Mouse (Mus musculus) forebrain, embryonic 14.5 days (tissue): Measurements from ENCODE around the gene Cga. TPM values are rescaled to one million over a fixed set of nuclear protein-coding genes. Genes with fewer than 3 reads are reported as not detected.
A peak's percentile ranks its signal among the peaks of the same experiment; 100 is the strongest.

Experiments used
- ATAC-seq: fragments of 200-750 bp; cut with Nextera tagmentation; 2 replicates; pipeline ENCODE4 v1.8.0; 2017; ENCODE audit warnings: mild to moderate bottlenecking, moderate library complexity
- DNase-seq: peaks from one replicate; pipeline ENCODE4 v3.0.0-alpha.2; 2015; ENCODE audit warnings: low spot score
- H3K27ac ChIP-seq: fragments of 300-500 bp; sonication (generic); 2 replicates; pipeline ENCODE4 v1.5.1; 2014; ENCODE audit warnings: low read depth, mild to moderate bottlenecking, control low read depth, low read length, moderate library complexity
- H3K27me3 ChIP-seq: fragments of 300-500 bp; sonication (generic); replicated peaks from 2 replicates; pipeline ENCODE4 v1.6.1; 2014; ENCODE audit warnings: low read length, control low read depth, mixed read lengths; ENCODE audit not compliant: control insufficient read depth, insufficient read depth
- H3K36me3 ChIP-seq: fragments of 300-500 bp; sonication (generic); 2 replicates; pipeline ENCODE4 v1.6.1; 2014; ENCODE audit warnings: low read length, control low read depth; ENCODE audit not compliant: control insufficient read depth, insufficient read depth
- H3K4me1 ChIP-seq: fragments of 300-500 bp; sonication (generic); 2 replicates; pipeline ENCODE4 v1.6.1; 2014; ENCODE audit warnings: antibody characterized with exemption, low read length, control low read depth; ENCODE audit not compliant: control insufficient read depth, insufficient read depth
- H3K4me2 ChIP-seq: fragments of 300-500 bp; sonication (generic); 2 replicates; pipeline ENCODE4 v1.6.1; 2014; ENCODE audit warnings: mild to moderate bottlenecking, control low read depth, low read length
- H3K4me3 ChIP-seq: fragments of 300-500 bp; sonication (generic); 2 replicates; pipeline ENCODE4 v1.5.1; 2014; ENCODE audit warnings: low read depth, low read length, control low read depth
- H3K9ac ChIP-seq: fragments of 300-500 bp; sonication (generic); 2 replicates; pipeline ENCODE4 v1.6.1; 2014; ENCODE audit warnings: mild to moderate bottlenecking, low read length, control low read depth, moderate library complexity
- H3K9me3 ChIP-seq: fragments of 300-500 bp; sonication (generic); replicated peaks from 2 replicates; pipeline ENCODE4 v1.6.1; 2016; ENCODE audit warnings: low read length, control low read depth, mixed read lengths; ENCODE audit not compliant: control insufficient read depth
- WGBS: fragments of 180-500 bp; shearing (Covaris S2); extraction: QIAGEN DNeasy Blood & Tissue Kit; methylation state at CpG from one replicate; pipeline ENCODE4 v1.1.7; 2014; 5-methylcytosine and 5-hydroxymethylcytosine counted together
- polyA plus RNA-seq: library from polyadenylated mRNA; unstranded; fragments of >200 nt; fragmentation: Nextera tagmentation; extraction: Ambion mirVana; gene quantifications from 2 replicates; pipeline ENCODE4 v1.2.1, GENCODE M21; 2014

Cga gene
- polyA plus RNA-seq, 1 experiment from 2014 or later = 0.36 TPM

- no peak overlapping the region for H3K4me2 ChIP-seq
- no peaks in the 10 kb centered on the region for H3K9me3 ChIP-seq
- 77% methylated on average over 3 of the region's 3 CpGs for WGBS
- no peaks in the 10 kb centered on the region for H3K27me3 ChIP-seq
- H3K9ac ChIP-seq = no peak overlapping the region
- ATAC-seq = no peak
- H3K36me3 ChIP-seq = no peaks in the 10 kb centered on the region
- no peak for DNase-seq
- no peak overlapping the region for H3K4me3 ChIP-seq
- no peaks in the 10 kb centered on the region for H3K4me1 ChIP-seq
- no peak overlapping the region for H3K27ac ChIP-seq
Measured at GRCm38 (mm10) chr4:34869813-34870212, 23.8 kb upstream of the Cga start.

- 90% methylated on average over 4 of the region's 4 CpGs for WGBS
- no peak overlapping the region for H3K9ac ChIP-seq
- no peak overlapping the region for H3K4me2 ChIP-seq
Measured at GRCm38 (mm10) chr4:34872896-34873495, 20.6 kb upstream of the Cga start.

GRCm38 (mm10) chr4:34874234-34874633 is 19.3 kb upstream of the Cga start:
- 0 out of 2 replicates have a peak, but pooled peaks cover 8% of the 10 kb centered on the region for H3K36me3 ChIP-seq
- ATAC-seq (no peak), DNase-seq (no peak)
- no peaks in the 10 kb centered on the region for H3K9me3 ChIP-seq
- H3K9ac ChIP-seq = no peak overlapping the region
- no peak overlapping the region for H3K4me2 ChIP-seq
- 83% methylated on average over 1 of the region's 1 CpGs for WGBS
- no peaks in the 10 kb centered on the region for H3K27me3 ChIP-seq
- H3K4me1 ChIP-seq = no peaks in the 10 kb centered on the region
- no peak overlapping the region for H3K4me3 ChIP-seq
- no peak overlapping the region for H3K27ac ChIP-seq

More at GRCm38 (mm10) chr4:34872896-34873495, 20.6 kb upstream of the Cga start:
- H3K36me3 ChIP-seq = 0 out of 2 replicates have a peak, but pooled peaks cover 8% of the 10 kb centered on the region
- H3K4me1 ChIP-seq = no peaks in the 10 kb centered on the region
- ATAC-seq (no peak; the same call in 1 of the 2 replicates), DNase-seq (no peak)
- H3K9me3 ChIP-seq = no peaks in the 10 kb centered on the region
- H3K4me3 ChIP-seq = no peak overlapping the region
- no peak overlapping the region for H3K27ac ChIP-seq
- H3K27me3 ChIP-seq = no peaks in the 10 kb centered on the region

GRCm38 (mm10) chr4:34880921-34881650 is 12.5 kb upstream of the Cga start:
- peak overlapping the region; percentile 96 for H3K4me3 ChIP-seq
- DNase-seq (no peak), ATAC-seq (no peak)
- no peaks in the 10 kb centered on the region for H3K9me3 ChIP-seq
- H3K27ac ChIP-seq = no peak overlapping the region
- H3K9ac ChIP-seq = peak overlapping the region; percentile 100
- peaks cover 14% of the 10 kb centered on the region for H3K4me1 ChIP-seq
- peak overlapping the region; percentile 54 for H3K4me2 ChIP-seq
- H3K27me3 ChIP-seq = no peaks in the 10 kb centered on the region
- WGBS = 85% methylated on average over 10 of the region's 10 CpGs
- H3K36me3 ChIP-seq = 0 out of 2 replicates have a peak, but pooled peaks cover 8% of the 10 kb centered on the region

GRCm38 (mm10) chr4:34881851-34882250 is 11.7 kb upstream of the Cga start:
- Histone ChIP-seq H3K4me2 (peak overlapping the region; percentile 54), H3K36me3 (0 out of 2 replicates have a peak, but pooled peaks cover 6% of the 10 kb centered on the region), H3K27me3 (no peaks in the 10 kb centered on the region), H3K4me1 (peaks cover 14% of the 10 kb centered on the region), H3K9me3 (no peaks in the 10 kb centered on the region), H3K27ac (peak overlapping the region; percentile 99), H3K9ac (peak overlapping the region; percentile 100), H3K4me3 (peak overlapping the region; percentile 96)
- ATAC-seq (no peak), DNase-seq (no peak)
- WGBS = 16% methylated on average over 4 of the region's 4 CpGs

- H3K4me1 ChIP-seq = peaks cover 15% of the 10 kb centered on the region
- peak overlapping the region; percentile 99 for H3K27ac ChIP-seq
- ATAC-seq (peak; percentile 69), DNase-seq (peak; percentile 69)
- H3K4me2 ChIP-seq = peak overlapping the region; percentile 54
- peak overlapping the region; percentile 96 for H3K4me3 ChIP-seq
- H3K27me3 ChIP-seq = no peaks in the 10 kb centered on the region
- H3K36me3 ChIP-seq = 0 out of 2 replicates have a peak, but pooled peaks cover 2% of the 10 kb centered on the region
- no peaks in the 10 kb centered on the region for H3K9me3 ChIP-seq
- peak overlapping the region; percentile 100 for H3K9ac ChIP-seq
- WGBS = 0% methylated on average over 38 of the region's 58 CpGs
Measured at GRCm38 (mm10) chr4:34882291-34882769, 11.2 kb upstream of the Cga start.

- no peaks in the 10 kb centered on the region for H3K36me3 ChIP-seq
- peak within 1 kb of the TSS; percentile 100 for H3K9ac ChIP-seq
- peak within 1 kb of the TSS; percentile 54 for H3K4me2 ChIP-seq
- ATAC-seq = peak; percentile 94
- DNase-seq = peak; percentile 97
- H3K4me1 ChIP-seq = peaks cover 18% of the 10 kb centered on the region
- no peaks in the 10 kb centered on the region for H3K27me3 ChIP-seq
- WGBS = 0% methylated on average over 42 of the region's 44 CpGs
- H3K27ac ChIP-seq = peak within 1 kb of the TSS; percentile 99
- H3K4me3 ChIP-seq = peak within 1 kb of the TSS; percentile 96
- H3K9me3 ChIP-seq = no peaks in the 10 kb centered on the region
Measured at GRCm38 (mm10) chr4:34882818-34883217, 10.8 kb upstream of the Cga start, which contains the start of gene Zfp292. TSS of gene Zfp292 (minus strand) at chr4:34882960.

- H3K27me3 ChIP-seq = no peaks in the 10 kb centered on the region
- H3K4me2 ChIP-seq = peak overlapping the region; percentile 54
- H3K4me3 ChIP-seq = peak overlapping the region; percentile 96
- WGBS = 52% methylated on average over 16 of the region's 16 CpGs
- DNase-seq = peak; percentile 25
- peak overlapping the region; percentile 100 for H3K9ac ChIP-seq
- no peaks in the 10 kb centered on the region for H3K36me3 ChIP-seq
- peaks cover 18% of the 10 kb centered on the region for H3K4me1 ChIP-seq
- no peaks in the 10 kb centered on the region for H3K9me3 ChIP-seq
- no peak for ATAC-seq
- peak overlapping the region; percentile 99 for H3K27ac ChIP-seq
Measured at GRCm38 (mm10) chr4:34883366-34884029, 10.1 kb upstream of the Cga start.
